Mouse (Mus musculus) CH12.LX (cell line): ENCODE measurements at regions not wholly inside any gene's neighbourhood (a gene's known extent, or its start where the extent isn't known, plus 50 kb on each side); places are given as distances from the start of the nearest gene placed in this dataset.
A peak's percentile ranks its signal among the peaks of the same experiment; 100 is the strongest.
"Not testable (repeated sequence)": the region's sequence is repeated elsewhere in the genome, so short reads cannot be mapped to it uniquely, and the experiment has no call there.

Source experiments
- DNase-seq: peaks from one replicate; pipeline ENCODE4 v3.0.0-alpha.2; 2013; ENCODE audit errors: extremely low read depth
- H3K27ac ChIP-seq: 2 replicates; pipeline ENCODE4 v1.5.1; 2012; ENCODE audit warnings: low read depth, mild to moderate bottlenecking, control low read depth, moderate library complexity; ENCODE audit not compliant: insufficient read depth
- H3K27me3 ChIP-seq: replicated peaks from 2 replicates; pipeline ENCODE3; 2012; ENCODE audit warnings: inconsistent platforms
- H3K36me3 ChIP-seq, 2 experiments: replicated peaks in 1 of 2; 2 replicates each; pipeline versions ENCODE3 to v1.6.1; 2012; ENCODE audit warnings: inconsistent platforms in 1 of 2, low read length in 1 of 2, mild to moderate bottlenecking in 1 of 2, mixed read lengths in 1 of 2, moderate library complexity in 1 of 2; ENCODE audit not compliant: control insufficient read depth in 1 of 2, insufficient read depth in 1 of 2
- H3K4me1 ChIP-seq, 2 experiments: 2 replicates each; pipeline ENCODE4 v1.6.1; 2012; ENCODE audit warnings: inconsistent platforms in 1 of 2, moderate library complexity in 1 of 2; ENCODE audit not compliant: insufficient read depth in 2 of 2, control insufficient read depth in 1 of 2
- H3K4me2 ChIP-seq: 2 replicates; pipeline ENCODE4 v1.6.1; 2012; ENCODE audit warnings: low read depth, mild to moderate bottlenecking, control low read depth; ENCODE audit not compliant: poor library complexity, insufficient read depth, severe bottlenecking
- H3K4me3 ChIP-seq, 3 experiments: fragments of 150-350 bp in 1 of 3; sonication (generic) in 1 of 3; replicated peaks in 1 of 3; 2 replicates each; pipeline versions ENCODE3 to v1.5.1; 2011 to 2012; ENCODE audit warnings: low read depth in 2 of 3, low read length in 2 of 3, mild to moderate bottlenecking in 2 of 3, moderate library complexity in 2 of 3, control low read depth in 1 of 3, improper control_type of control experiment in 1 of 3, inconsistent platforms in 1 of 3, mixed read lengths in 1 of 3; ENCODE audit not compliant: poor library complexity in 1 of 3
- H3K79me2 ChIP-seq: replicated peaks from 2 replicates; pipeline ENCODE4 v1.6.1; 2012; ENCODE audit warnings: mild to moderate bottlenecking, moderate library complexity; ENCODE audit not compliant: control insufficient read depth, poor library complexity, insufficient read depth, severe bottlenecking; ENCODE audit errors: extremely low read depth
- H3K9ac ChIP-seq: 2 replicates; pipeline ENCODE4 v1.6.1; 2012; ENCODE audit warnings: low read depth, mild to moderate bottlenecking, control low read depth, moderate library complexity; ENCODE audit not compliant: insufficient read depth
- H3K9me3 ChIP-seq: replicated peaks from 2 replicates; pipeline ENCODE3; 2012; ENCODE audit warnings: low read length, inconsistent platforms, mixed read lengths
- BHLHE40 ChIP-seq: IDR thresholded peaks from 2 replicates; pipeline ENCODE4 v1.6.1; 2011; ENCODE audit warnings: mild to moderate bottlenecking, low read depth, low read length, improper control_type of control experiment
- CTCF ChIP-seq, 2 experiments: IDR thresholded peaks in 1 of 2; conservative IDR thresholded peaks in 1 of 2; 2 replicates each; pipeline ENCODE4 v1.5.1; 2011 to 2012; ENCODE audit warnings: low read depth in 2 of 2, low read length in 2 of 2, improper control_type of control experiment in 1 of 2, inconsistent platforms in 1 of 2, mild to moderate bottlenecking in 1 of 2, moderate library complexity in 1 of 2
- ELF1 ChIP-seq: IDR thresholded peaks from 2 replicates; pipeline ENCODE4 v1.6.1; 2014; ENCODE audit warnings: low read depth, mild to moderate bottlenecking, inconsistent platforms, low read length, improper control_type of control experiment
- EP300 ChIP-seq: IDR thresholded peaks from 2 replicates; pipeline ENCODE4 v1.6.1; 2011; ENCODE audit warnings: low read length, improper control_type of control experiment
- ETS1 ChIP-seq: conservative IDR thresholded peaks from 2 replicates; pipeline ENCODE4 v1.6.1; 2012; ENCODE audit warnings: low read depth, mild to moderate bottlenecking, inconsistent platforms, low read length, improper control_type of control experiment, moderate library complexity
- JUN ChIP-seq: IDR thresholded peaks from 2 replicates; pipeline ENCODE4 v1.6.1; 2011; ENCODE audit warnings: low read depth, mild to moderate bottlenecking, low read length, improper control_type of control experiment, moderate library complexity; ENCODE audit not compliant: insufficient read depth
- MAFK ChIP-seq: IDR thresholded peaks from 2 replicates; pipeline ENCODE4 v1.6.1; 2011; ENCODE audit warnings: low read length, improper control_type of control experiment; ENCODE audit not compliant: insufficient replicate concordance
- MAZ ChIP-seq: IDR thresholded peaks from 2 replicates; pipeline ENCODE4 v1.6.1; 2012; ENCODE audit warnings: low read depth, mild to moderate bottlenecking, inconsistent platforms, low read length, improper control_type of control experiment, moderate library complexity
- NELFE ChIP-seq: IDR thresholded peaks from 2 replicates; pipeline ENCODE4 v1.6.1; 2011; ENCODE audit warnings: low read depth, low read length, improper control_type of control experiment
- NRF1 ChIP-seq: IDR thresholded peaks from 2 replicates; pipeline ENCODE4 v1.6.1; 2014; ENCODE audit warnings: low read depth, mild to moderate bottlenecking, inconsistent platforms, low read length, improper control_type of control experiment, moderate library complexity
- POLR2A ChIP-seq: IDR thresholded peaks from 2 replicates; pipeline ENCODE4 v1.6.1; 2011; ENCODE audit warnings: low read depth, mild to moderate bottlenecking, improper control_type of control experiment, low read length
- POLR2AphosphoS2 ChIP-seq: IDR thresholded peaks from 2 replicates; pipeline ENCODE4 v1.6.1; 2011; ENCODE audit warnings: low read depth, low read length, improper control_type of control experiment
- SIN3A ChIP-seq: IDR thresholded peaks from 2 replicates; pipeline ENCODE4 v1.6.1; 2012; ENCODE audit warnings: low read length, improper control_type of control experiment, inconsistent platforms
- TBP ChIP-seq: conservative IDR thresholded peaks from 2 replicates; pipeline ENCODE4 v1.6.1; 2011; ENCODE audit warnings: low read depth, low read length, improper control_type of control experiment
- UBTF ChIP-seq: IDR thresholded peaks from 2 replicates; pipeline ENCODE4 v1.6.1; 2012; ENCODE audit warnings: low read depth, mild to moderate bottlenecking, inconsistent platforms, low read length, improper control_type of control experiment, moderate library complexity
- USF1 ChIP-seq: IDR thresholded peaks from 2 replicates; pipeline ENCODE4 v1.6.1; 2014; ENCODE audit warnings: low read depth, mild to moderate bottlenecking, inconsistent platforms, low read length, improper control_type of control experiment
- USF2 ChIP-seq: conservative IDR thresholded peaks from 2 replicates; pipeline ENCODE4 v1.6.1; 2011; ENCODE audit warnings: low read depth, low read length, improper control_type of control experiment
- ZC3H11A ChIP-seq: IDR thresholded peaks from 2 replicates; pipeline ENCODE4 v1.6.1; 2012; ENCODE audit warnings: low read depth, mild to moderate bottlenecking, inconsistent platforms, low read length, improper control_type of control experiment
- ZNF384 ChIP-seq: IDR thresholded peaks from 2 replicates; pipeline ENCODE4 v1.6.1; 2012; ENCODE audit warnings: low read depth, low read length, improper control_type of control experiment, inconsistent platforms
- dilution Hi-C: fragments of 300-500 bp; cut with MboI; formaldehyde crosslinking; loops from 2 replicates; pipeline ENCODE4 v1.14.3; 2020; ENCODE audit warnings: low sequenced_read_pairs; ENCODE audit not compliant: extremely low pct_unique_long_range_greater_than_20kb, extremely low pct_ligation_motif_present
- in situ Hi-C: fragments of 300-500 bp; cut with MboI; formaldehyde crosslinking; loops from 3 replicates; pipeline ENCODE4 v1.14.3; 2019; ENCODE audit warnings: low sequenced_read_pairs, low pct_ligation_motif_present, low pct_unique_long_range_greater_than_20kb, mixed read lengths

- no peak overlapping the region for H3K4me3 ChIP-seq
- H3K9me3 ChIP-seq, result peaks cover 36% of the 10 kb centered on the region
- H3K27me3 ChIP-seq, result no peaks in the 10 kb centered on the region
- no peaks in the 10 kb centered on the region for H3K79me2 ChIP-seq
- no peak overlapping the region for H3K27ac ChIP-seq
- H3K4me1 ChIP-seq, result no peaks in the 10 kb centered on the region
- H3K4me2 ChIP-seq, result no peak overlapping the region
- TF ChIP-seq CTCF (conservative IDR thresholded peaks at IDR 0.05 in 1 of 2, IDR thresholded peaks at IDR 0.05 in 1 of 2; ENCODE audit: low read depth in 2 of 2, low read length in 2 of 2) (0 out of 4 replicates have a peak, but pooled peaks of 1 of the 2 experiments have one; percentile 7), USF2 (no peak)
- in situ Hi-C loops, result no loop called here
- no peak overlapping the region for H3K9ac ChIP-seq
- dilution Hi-C loops, result no loop called here
- DNase-seq, result no peak
- H3K36me3 ChIP-seq, result no peaks in the 10 kb centered on the region
These were observed 443.7 kb downstream of the Gpm6a start for GRCm38 (mm10) chr8:55398331-55398730.

DNA sequence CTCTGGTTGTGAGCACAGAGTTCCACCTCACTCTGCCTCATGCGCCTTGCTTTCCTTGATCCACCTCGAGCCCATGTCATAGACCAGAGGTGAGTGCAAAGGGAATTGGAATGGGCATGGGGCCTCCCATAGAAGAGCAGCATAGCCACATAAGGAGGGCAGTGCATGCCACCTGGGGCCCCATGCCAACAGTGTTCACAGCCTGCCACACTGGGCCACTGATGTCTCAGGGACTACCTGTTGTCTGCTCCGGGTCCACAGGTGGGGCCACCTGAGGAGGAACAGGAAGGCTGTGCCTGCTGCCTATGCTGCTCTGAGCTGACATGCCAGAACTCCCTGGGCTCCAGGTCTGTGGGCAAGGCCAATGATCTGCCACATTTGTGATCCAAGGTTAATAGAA lies 445.8 kb downstream of the Gpm6a start:
- Histone ChIP-seq H3K4me1 (no peaks in the 10 kb centered on the region), H3K27ac (no peak overlapping the region), H3K79me2 (no peaks in the 10 kb centered on the region), H3K9ac (no peak overlapping the region), H3K4me3 (no peak overlapping the region), H3K4me2 (no peak overlapping the region), H3K36me3 (no peaks in the 10 kb centered on the region), H3K9me3 (peaks cover 36% of the 10 kb centered on the region), H3K27me3 (no peaks in the 10 kb centered on the region)
- dilution Hi-C loops (no loop called here), in situ Hi-C loops (no loop called here)
- no peak for TF ChIP-seq USF1
- no peak for TF ChIP-seq ZNF384
- no peak for TF ChIP-seq JUN
- no peak for TF ChIP-seq UBTF
- no peak for TF ChIP-seq ELF1
- no peak for TF ChIP-seq ETS1
- no peak for TF ChIP-seq EP300
- no peak for TF ChIP-seq USF2
- no peak for TF ChIP-seq MAZ
- no peak for TF ChIP-seq ZC3H11A
- TF ChIP-seq MAFK, result no peak
- TF ChIP-seq CTCF (conservative IDR thresholded peaks at IDR 0.05 in 1 of 2, IDR thresholded peaks at IDR 0.05 in 1 of 2; ENCODE audit: low read depth in 2 of 2, low read length in 2 of 2), result no peak
- TF ChIP-seq BHLHE40, result no peak
- no peak for TF ChIP-seq POLR2A
- no peak for TF ChIP-seq SIN3A
- TF ChIP-seq TBP, result no peak
- TF ChIP-seq NRF1, result no peak
- TF ChIP-seq POLR2AphosphoS2, result no peak
- TF ChIP-seq NELFE, result no peak
- DNase-seq, result no peak

DNA sequence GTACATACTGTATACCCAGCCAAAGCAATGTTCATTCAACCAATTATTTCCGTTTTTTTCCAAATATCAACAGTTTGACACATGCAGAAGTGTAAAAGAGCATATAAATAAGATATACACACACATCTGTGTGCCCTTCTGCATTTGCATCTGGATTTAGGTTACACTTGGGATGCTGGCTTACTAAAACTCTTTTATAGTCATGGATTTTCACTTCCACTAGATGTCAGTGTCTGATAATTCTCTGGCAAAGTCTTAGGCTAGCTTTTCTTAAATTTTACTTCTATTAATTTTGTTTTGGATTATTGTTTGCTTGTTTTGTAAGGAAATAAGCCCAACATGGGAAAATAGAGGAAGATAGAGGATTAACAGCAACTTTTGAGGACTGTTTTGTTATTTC lies 452.3 kb downstream of the Gpm6a start:
- in situ Hi-C loops, H3K27ac ChIP-seq, H3K9me3 ChIP-seq, H3K4me2 ChIP-seq, dilution Hi-C loops, H3K79me2 ChIP-seq, H3K9ac ChIP-seq, H3K36me3 ChIP-seq, H3K4me1 ChIP-seq, H3K4me3 ChIP-seq, DNase-seq, H3K27me3 ChIP-seq: not testable (repeated sequence)
